In genomic region chr6:16963958-16964357, GRCm38 (mm10) we compare ENCODE assay signal across 17 mouse cellular contexts.
DNase-seq lines count a peak whose midpoint lies in the region; ATAC-seq and TF ChIP-seq lines count a peak whose summit lies in the region.
"Had no signal": no experiment of that assay in that cellular context is flagged by ENCODE, and none has a peak within 500 bp of the region (broad histone marks: within the 10 kb centered on the region; RNA-seq: fewer than 3 reads in every experiment).

No protein-coding gene starts in this region.

- H3K9me3 ChIP-seq in midbrain, embryonic 14.5 days (ENCODE audit: control insufficient read depth, low read length): no peaks in the 10 kb centered on the region
- H3K9me3 ChIP-seq: heart, embryonic 10.5 days; hindbrain, embryonic 12.5 days; limb, embryonic 15.5 days; megakaryocyte, embryonic 14.5 days; midbrain, embryonic 15.5 days had no signal

- H3K4me3 ChIP-seq in bone marrow, adult 2 months (replicated peaks; ENCODE audit: control insufficient read depth, low read depth, low read length): no peak overlapping the region
- no peak overlapping the region for H3K4me3 ChIP-seq in macrophage (ENCODE audit: inconsistent target)
- H3K4me3 ChIP-seq in midbrain, embryonic 14.5 days (replicated peaks; ENCODE audit: low read depth, low read length): no peak overlapping the region
- H3K4me3 ChIP-seq: heart, embryonic 10.5 days; hindbrain, embryonic 12.5 days; limb, embryonic 15.5 days; megakaryocyte, embryonic 14.5 days; midbrain, embryonic 15.5 days had no signal

- intact Hi-C loops in left cerebral cortex, postnatal 4 days (cut with DNase I): no loop called here

- DNase-seq in lung, postnatal 36 days: peak; percentile 43
- DNase-seq in lung, postnatal 14 days: no peak
- no peak for DNase-seq in midbrain, embryonic 14.5 days
- no peak for DNase-seq in left cerebral cortex, postnatal 4 days
- DNase-seq: cerebellum, adult 9-11 months; embryo, embryonic 11 days; kidney, adult 18-20 months; kidney, postnatal 10 days had no signal

- no peak overlapping the region for H3K9ac ChIP-seq in midbrain, embryonic 14.5 days (replicated peaks; ENCODE audit: low read length)
- H3K9ac ChIP-seq: hindbrain, embryonic 12.5 days; limb, embryonic 15.5 days; midbrain, embryonic 15.5 days had no signal

- no peak for TF ChIP-seq POLR2A in bone marrow, adult 2 months (IDR thresholded peaks at IDR 0.05; ENCODE audit: borderline replicate concordance, control insufficient read depth, low read depth, low read length)

- H3K4me1 ChIP-seq in bone marrow, adult 2 months (ENCODE audit: control insufficient read depth, insufficient read depth, low read length): peaks cover 1% of the 10 kb centered on the region; the same call in 1 of the 2 replicates
- no peaks in the 10 kb centered on the region for H3K4me1 ChIP-seq in midbrain, embryonic 14.5 days (ENCODE audit: control insufficient read depth, insufficient read depth, low read length)
- H3K4me1 ChIP-seq: heart, embryonic 10.5 days; hindbrain, embryonic 12.5 days; limb, embryonic 15.5 days; midbrain, embryonic 15.5 days had no signal

- no peaks in the 10 kb centered on the region for H3K79me2 ChIP-seq in macrophage (ENCODE audit: inconsistent target)

- no peak for TF ChIP-seq CTCF in bone marrow, adult 2 months (IDR thresholded peaks at IDR 0.05; ENCODE audit: control insufficient read depth, insufficient read depth, low read length)

- 3% methylated on average over 3 of the region's 3 CpGs for WGBS in bone marrow, adult 2 months
- WGBS in macrophage (ENCODE audit: missing documents): 2% methylated on average over 3 of the region's 3 CpGs
- 85% methylated on average over 3 of the region's 3 CpGs for WGBS in midbrain, embryonic 14.5 days

- H3K36me3 ChIP-seq in macrophage (ENCODE audit: inconsistent target): no peaks in the 10 kb centered on the region
- no peaks in the 10 kb centered on the region for H3K36me3 ChIP-seq in midbrain, embryonic 14.5 days (ENCODE audit: control insufficient read depth, insufficient read depth, low read length)
- H3K36me3 ChIP-seq: heart, embryonic 10.5 days; hindbrain, embryonic 12.5 days; limb, embryonic 15.5 days; midbrain, embryonic 15.5 days had no signal

- ATAC-seq in erythroblast, adult 5-6 weeks (replicated peaks; ENCODE audit: low FRiP score, poor library complexity, severe bottlenecking): no peak
- ATAC-seq in midbrain, embryonic 14.5 days (ENCODE audit: low FRiP score, low TSS enrichment): no peak
- ATAC-seq: forebrain, embryonic 16.5 days; midbrain, embryonic 15.5 days had no signal

- H3K4me2 ChIP-seq in midbrain, embryonic 14.5 days (ENCODE audit: low read length): no peak overlapping the region
- H3K4me2 ChIP-seq: hindbrain, embryonic 12.5 days; limb, embryonic 15.5 days; midbrain, embryonic 15.5 days had no signal

- peak overlapping the region; percentile 83; the same call in 1 of the 2 replicates for H3K27ac ChIP-seq in bone marrow, adult 2 months (ENCODE audit: control insufficient read depth, insufficient read depth, low read depth, low read length, poor library complexity)
- H3K27ac ChIP-seq in macrophage: peak overlapping the region; percentile 57
- no peak overlapping the region for H3K27ac ChIP-seq in midbrain, embryonic 14.5 days (replicated peaks; ENCODE audit: low read depth, low read length)
- H3K27ac ChIP-seq: heart, embryonic 10.5 days; hindbrain, embryonic 12.5 days; limb, embryonic 15.5 days; midbrain, embryonic 15.5 days had no signal

- no peaks in the 10 kb centered on the region for H3K27me3 ChIP-seq in midbrain, embryonic 14.5 days (ENCODE audit: control insufficient read depth, insufficient read depth, low read length)
- H3K27me3 ChIP-seq: hindbrain, embryonic 12.5 days; limb, embryonic 15.5 days; megakaryocyte, embryonic 14.5 days; midbrain, embryonic 15.5 days had no signal
